Mouse (Mus musculus): ENCODE results near the gene Agtpbp1.

DNA sequence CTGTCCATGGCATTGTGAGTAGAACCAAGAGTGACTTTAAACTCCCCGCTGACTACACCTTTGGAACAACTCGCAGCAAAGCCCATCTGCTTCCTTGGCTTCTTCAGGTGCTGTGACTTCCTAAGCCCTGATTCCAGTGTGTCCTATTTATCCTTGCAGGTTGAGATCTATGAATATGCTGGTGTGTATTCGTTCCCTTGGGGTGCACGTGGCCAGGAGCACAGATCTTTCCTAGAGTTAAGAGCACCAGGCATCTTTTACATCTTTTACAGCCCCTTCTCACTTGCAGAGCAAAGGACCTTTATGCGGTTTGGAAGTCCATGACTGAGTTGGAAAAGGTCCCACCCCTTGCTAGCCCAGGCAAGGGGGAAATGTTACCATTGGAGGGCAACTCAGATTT lies 139.8 kb downstream of the Agtpbp1 start:
- no peak for TF ChIP-seq HCFC1 (IDR thresholded peaks at IDR 0.05; ENCODE audit: borderline replicate concordance, insufficient read depth, low read length)
- no peak for TF ChIP-seq ZC3H11A (IDR thresholded peaks at IDR 0.05; ENCODE audit: borderline replicate concordance, low read depth, low read length)
- no peak for TF ChIP-seq MAFK (IDR thresholded peaks at IDR 0.05; ENCODE audit: insufficient read depth, low read depth, low read length)
- no peak for TF ChIP-seq ZNF384 (IDR thresholded peaks at IDR 0.05; ENCODE audit: low read depth, low read length)
- TF ChIP-seq CHD2 (IDR thresholded peaks at IDR 0.05; ENCODE audit: low read depth, low read length), result no peak
